Mouse (Mus musculus) liver, embryonic 14.5 days (tissue): ENCODE results near the gene Rgn. TPM values are rescaled to one million over a fixed set of nuclear protein-coding genes. Genes with fewer than 3 reads are reported as not detected.

Experiments used
- ATAC-seq: fragments of 200-750 bp; cut with Nextera tagmentation; 2 replicates; pipeline ENCODE4 v1.8.0; 2017; ENCODE audit warnings: moderate number of reproducible peaks, mild to moderate bottlenecking, moderate library complexity; ENCODE audit not compliant: insufficient read depth
- DNase-seq, 3 experiments: peaks; one replicate each; pipeline ENCODE4 v3.0.0-alpha.2; 2012 to 2013; ENCODE audit warnings: low read depth in 3 of 3, low spot score in 3 of 3
- H3K27ac ChIP-seq: fragments of 300-500 bp; sonication (generic); 2 replicates; pipeline ENCODE4 v1.5.1; 2014; ENCODE audit warnings: moderate library complexity, mild to moderate bottlenecking, control low read depth, inconsistent platforms
- H3K27me3 ChIP-seq: fragments of 300-500 bp; sonication (generic); 2 replicates; pipeline ENCODE4 v1.6.1; 2014; ENCODE audit warnings: mild to moderate bottlenecking, low read length, moderate library complexity; ENCODE audit not compliant: control insufficient read depth, insufficient read depth
- H3K36me3 ChIP-seq: fragments of 300-500 bp; sonication (generic); replicated peaks from 2 replicates; pipeline ENCODE4 v1.6.1; 2014; ENCODE audit warnings: low read depth; ENCODE audit not compliant: control insufficient read depth, insufficient read depth
- H3K4me1 ChIP-seq, 2 experiments: fragments of 200-500 bp in 1 of 2; fragments of 300-500 bp in 1 of 2; sonication (generic) in 1 of 2; replicated peaks; 2 replicates each; pipeline ENCODE4 v1.6.1; 2012 to 2014; ENCODE audit warnings: antibody characterized with exemption in 1 of 2, inconsistent platforms in 1 of 2, low read length in 1 of 2; ENCODE audit not compliant: control insufficient read depth in 2 of 2, insufficient read depth in 2 of 2
- H3K4me2 ChIP-seq: fragments of 300-500 bp; sonication (generic); 2 replicates; pipeline ENCODE4 v1.6.1; 2014; ENCODE audit warnings: low read depth, mild to moderate bottlenecking, control low read depth, moderate library complexity
- H3K4me3 ChIP-seq, 2 experiments: fragments of 200-500 bp in 1 of 2; fragments of 300-500 bp in 1 of 2; sonication (generic) in 1 of 2; 2 replicates each; pipeline ENCODE4 v1.5.1; 2012 to 2014; ENCODE audit warnings: low read depth in 2 of 2, low read length in 2 of 2, mild to moderate bottlenecking in 2 of 2, control low read depth in 1 of 2, inconsistent platforms in 1 of 2, moderate library complexity in 1 of 2; ENCODE audit not compliant: insufficient read depth in 1 of 2
- H3K9ac ChIP-seq: fragments of 300-500 bp; sonication (generic); replicated peaks from 2 replicates; pipeline ENCODE4 v1.6.1; 2014; ENCODE audit warnings: mild to moderate bottlenecking, control low read depth, moderate library complexity
- H3K9me3 ChIP-seq: fragments of 300-500 bp; sonication (generic); 2 replicates; pipeline ENCODE4 v1.6.1; 2016; ENCODE audit warnings: low read length, mixed read lengths; ENCODE audit not compliant: control insufficient read depth
- CTCF ChIP-seq: IDR thresholded peaks from 2 replicates; pipeline ENCODE4 v1.5.1; 2016; ENCODE audit warnings: antibody characterized with exemption, low read depth, control low read depth
- EP300 ChIP-seq: IDR thresholded peaks from 2 replicates; pipeline ENCODE4 v1.6.1; 2016; ENCODE audit warnings: antibody characterized with exemption, low read depth
- WGBS: fragments of 180-500 bp; shearing (Covaris S2); extraction: QIAGEN DNeasy Blood & Tissue Kit; methylation state at CpG from one replicate; pipeline ENCODE4 v1.1.7; 2014; ENCODE audit not compliant: insufficient replicate concordance; 5-methylcytosine and 5-hydroxymethylcytosine counted together
- polyA plus RNA-seq, 2 experiments: library from polyadenylated mRNA; depleted of rRNA in 1 of 2; stranded (reverse) in 1 of 2; unstranded in 1 of 2; fragments of >200 nt; fragmentation: Nextera tagmentation in 1 of 2; extraction: Ambion mirVana in 1 of 2; gene quantifications; 2 replicates each; pipeline versions ENCODE4 v1.2.1 to v1.2.3; 2012 to 2014

The Rgn gene
- polyA plus RNA-seq, 2 experiments, result 79.6 to 162 TPM

DNA sequence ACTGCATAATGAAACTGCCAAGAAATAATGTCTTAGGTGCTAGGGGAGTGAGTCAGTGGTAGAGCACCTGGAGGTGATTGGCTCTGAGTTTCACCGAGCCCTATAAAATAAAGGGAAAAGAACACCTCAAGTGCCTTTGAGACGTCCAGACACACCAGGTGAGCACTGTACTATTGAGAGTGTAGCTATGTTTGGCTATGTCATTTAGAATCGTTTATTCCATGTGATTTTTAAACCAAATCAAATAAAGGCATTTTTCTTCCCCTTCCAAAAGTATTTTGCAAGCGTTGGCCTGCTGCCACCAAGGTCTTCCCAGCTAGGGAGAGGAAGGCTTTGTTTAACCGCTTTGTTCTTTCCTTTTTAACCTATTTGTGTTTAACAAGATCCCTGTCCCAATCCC, 2.0 kb upstream of the Rgn start:
- no peaks in the 10 kb centered on the region for H3K9me3 ChIP-seq
- ATAC-seq, result no peak
- no peaks in the 10 kb centered on the region for H3K36me3 ChIP-seq
- WGBS, result 43% methylated on average over 5 of the region's 5 CpGs
- no peak overlapping the region for H3K27ac ChIP-seq
- TF ChIP-seq EP300 (no peak), CTCF (no peak)
- no peak overlapping the region for H3K9ac ChIP-seq
- no peak for DNase-seq
- no peaks in the 10 kb centered on the region for H3K27me3 ChIP-seq
- no peak overlapping the region for H3K4me3 ChIP-seq
- no peaks in the 10 kb centered on the region for H3K4me1 ChIP-seq
- peak overlapping the region; percentile 26; the same call in 1 of the 2 replicates for H3K4me2 ChIP-seq

GRCm38 (mm10) chrX:20548011-20548879, 1.3 kb upstream of the Rgn start:
- 21% methylated on average over 24 of the region's 24 CpGs for whole genome bisulfite sequencing
- Histone ChIP-seq H3K4me3 (0 out of 4 replicates have a peak overlapping the region, but pooled peaks of 1 of the 2 experiments have one; percentile 17), H3K4me1 (no peaks in the 10 kb centered on the region), H3K4me2 (peak overlapping the region; percentile 26), H3K36me3 (no peaks in the 10 kb centered on the region), H3K9ac (no peak overlapping the region), H3K9me3 (no peaks in the 10 kb centered on the region), H3K27me3 (no peaks in the 10 kb centered on the region), H3K27ac (no peak overlapping the region)
- DNase-seq (peak in 1 of 3 experiments; percentile 7), ATAC-seq (peak; percentile 60)
- TF ChIP-seq CTCF (no peak), EP300 (no peak)

DNA sequence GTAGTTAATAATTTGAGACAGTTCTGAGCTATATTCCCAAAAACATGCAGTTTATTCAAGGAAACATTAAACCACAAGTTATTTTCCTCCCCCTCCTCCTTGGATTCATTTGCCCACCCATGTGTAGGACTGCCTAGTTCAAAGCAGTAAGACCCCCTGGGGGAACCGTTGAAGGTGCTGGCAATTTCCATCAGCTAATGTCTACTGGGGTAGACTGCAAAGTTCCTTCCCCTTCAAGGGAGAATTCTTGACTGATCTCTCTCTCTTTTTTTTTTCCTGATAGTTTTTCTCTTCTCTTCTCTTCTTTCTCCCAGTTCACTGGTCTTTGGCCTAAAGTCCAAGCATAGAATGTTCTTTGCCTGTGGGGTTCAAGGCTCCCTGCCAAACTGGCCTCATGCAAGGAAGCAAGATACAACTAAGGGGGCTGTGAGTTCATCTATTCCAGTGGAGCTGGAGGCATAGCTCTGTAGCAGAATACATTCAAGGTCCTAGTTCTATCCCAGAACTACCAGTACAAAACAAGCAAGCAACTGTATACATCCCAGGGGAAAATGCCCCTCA, 627 bp upstream of the Rgn start:
- WGBS, result 38% methylated on average over 1 of the region's 1 CpGs
- Histone ChIP-seq H3K9ac (no peak overlapping the region), H3K36me3 (no peaks in the 10 kb centered on the region), H3K4me2 (no peak overlapping the region), H3K27me3 (no peaks in the 10 kb centered on the region), H3K4me1 (no peaks in the 10 kb centered on the region), H3K4me3 (no peak overlapping the region), H3K27ac (no peak overlapping the region), H3K9me3 (no peaks in the 10 kb centered on the region)
- TF ChIP-seq EP300 (no peak), CTCF (no peak)
- ATAC-seq (no peak), DNase-seq (no peak)

DNA sequence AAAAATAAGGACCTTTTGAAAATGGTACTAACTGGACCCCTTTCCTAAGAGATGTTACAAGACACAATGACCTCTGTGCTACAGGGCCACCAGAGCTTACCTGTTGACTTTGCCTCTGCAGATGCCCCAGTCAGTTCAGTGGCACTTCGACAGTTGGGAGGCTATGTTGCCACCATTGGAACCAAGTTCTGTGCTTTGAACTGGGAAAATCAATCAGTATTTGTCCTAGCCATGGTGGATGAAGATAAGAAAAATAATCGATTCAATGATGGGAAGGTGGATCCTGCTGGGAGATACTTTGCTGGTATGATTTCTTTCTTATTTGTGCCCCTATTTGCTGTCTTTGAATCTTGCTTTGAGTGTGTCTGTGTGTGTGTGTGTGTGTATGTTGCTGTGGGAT, 2.6 kb downstream of the Rgn start:
- H3K4me3 ChIP-seq, result no peak overlapping the region; a peak in 1 of 4 replicates
- no peak for DNase-seq
- no peak overlapping the region; the same call in 1 of the 2 replicates for H3K4me2 ChIP-seq
- WGBS, result 37% methylated on average over 2 of the region's 2 CpGs
- H3K9me3 ChIP-seq, result no peaks in the 10 kb centered on the region
- no peak for ATAC-seq
- no peak for TF ChIP-seq CTCF
- TF ChIP-seq EP300, result no peak
- H3K4me1 ChIP-seq, result no peaks in the 10 kb centered on the region
- no peak overlapping the region for H3K27ac ChIP-seq
- H3K27me3 ChIP-seq, result no peaks in the 10 kb centered on the region
- no peak overlapping the region for H3K9ac ChIP-seq
- no peaks in the 10 kb centered on the region for H3K36me3 ChIP-seq

- no peak overlapping the region for H3K4me3 ChIP-seq
- H3K36me3 ChIP-seq, result no peaks in the 10 kb centered on the region
- no peak overlapping the region for H3K27ac ChIP-seq
- WGBS, result 36% methylated on average over 1 of the region's 1 CpGs
- H3K9me3 ChIP-seq, result no peaks in the 10 kb centered on the region
- no peaks in the 10 kb centered on the region for H3K4me1 ChIP-seq
- no peaks in the 10 kb centered on the region for H3K27me3 ChIP-seq
- no peak for DNase-seq
- no peak overlapping the region for H3K4me2 ChIP-seq
- no peak overlapping the region for H3K9ac ChIP-seq
- TF ChIP-seq CTCF, result peak; percentile 28; the same call in 1 of the 2 replicates
- TF ChIP-seq EP300, result no peak
- no peak for ATAC-seq
Measured at GRCm38 (mm10) chrX:20561846-20562245, 12.3 kb downstream of the Rgn start.
